Mouse (Mus musculus): ENCODE results near the gene Gripap1.

- TF ChIP-seq CTCF (conservative IDR thresholded peaks at IDR 0.05; ENCODE audit: low read length) = no peak
- no peak for TF ChIP-seq NANOG (IDR thresholded peaks at IDR 0.05; ENCODE audit: borderline replicate concordance, low read length)
Measured at GRCm38 (mm10) chrX:7763631-7764393, 25.8 kb upstream of the Gripap1 start.
